Mouse (Mus musculus) stomach, postnatal 0 days (tissue): ENCODE measurements around the gene Qpct. TPM values are rescaled to one million over a fixed set of nuclear protein-coding genes. Genes with fewer than 3 reads are reported as not detected.

Source experiments
- ATAC-seq: fragments of 200-750 bp; cut with Nextera tagmentation; 2 replicates; pipeline ENCODE4 v1.8.0; 2017; ENCODE audit not compliant: low FRiP score, low TSS enrichment
- DNase-seq: peaks from one replicate; pipeline ENCODE4 v3.0.0-alpha.2; 2016; ENCODE audit warnings: low spot score
- H3K27ac ChIP-seq: fragments of 300-500 bp; sonication (generic); replicated peaks from 2 replicates; pipeline ENCODE4 v1.5.1; 2014; ENCODE audit warnings: mild to moderate bottlenecking, control low read depth
- H3K27me3 ChIP-seq: fragments of 300-500 bp; sonication (generic); 2 replicates; pipeline ENCODE4 v1.6.1; 2014; ENCODE audit warnings: low read length; ENCODE audit not compliant: control insufficient read depth, insufficient read depth
- H3K36me3 ChIP-seq: fragments of 300-500 bp; sonication (generic); 2 replicates; pipeline ENCODE4 v1.6.1; 2014; ENCODE audit warnings: low read length, mixed read lengths; ENCODE audit not compliant: control insufficient read depth, insufficient read depth
- H3K4me1 ChIP-seq: fragments of 300-500 bp; sonication (generic); replicated peaks from 2 replicates; pipeline ENCODE4 v1.6.1; 2014; ENCODE audit warnings: antibody characterized with exemption; ENCODE audit not compliant: control insufficient read depth, insufficient read depth
- H3K4me2 ChIP-seq: fragments of 300-500 bp; sonication (generic); replicated peaks from 2 replicates; pipeline ENCODE4 v1.6.1; 2014; ENCODE audit warnings: low read depth, mild to moderate bottlenecking, control low read depth, moderate library complexity
- H3K4me3 ChIP-seq: fragments of 300-500 bp; sonication (generic); 2 replicates; pipeline ENCODE4 v1.5.1; 2014; ENCODE audit warnings: low read depth, low read length, control low read depth
- H3K9ac ChIP-seq: fragments of 300-500 bp; sonication (generic); 2 replicates; pipeline ENCODE4 v1.6.1; 2014; ENCODE audit warnings: mild to moderate bottlenecking, low read length, control low read depth, mixed read lengths
- H3K9me3 ChIP-seq: fragments of 300-500 bp; sonication (generic); 2 replicates; pipeline ENCODE4 v1.6.1; 2016; ENCODE audit warnings: low read length; ENCODE audit not compliant: control insufficient read depth
- CTCF ChIP-seq: IDR thresholded peaks from 2 replicates; pipeline ENCODE4 v1.5.1; 2016; ENCODE audit warnings: antibody characterized with exemption, low read depth, mild to moderate bottlenecking, moderate library complexity
- EP300 ChIP-seq: optimal IDR thresholded peaks from 2 replicates; pipeline ENCODE3; 2016; ENCODE audit warnings: antibody characterized with exemption
- WGBS: fragments of 180-500 bp; shearing (Covaris S2); extraction: QIAGEN DNeasy Blood & Tissue Kit; methylation state at CpG from one replicate; pipeline ENCODE4 v1.1.7; 2014; 5-methylcytosine and 5-hydroxymethylcytosine counted together
- polyA plus RNA-seq: library from polyadenylated mRNA; unstranded; fragments of >200 nt; fragmentation: Nextera tagmentation; extraction: Ambion mirVana; gene quantifications from 2 replicates; pipeline ENCODE4 v1.2.1, GENCODE M21; 2015

The Qpct gene
- polyA plus RNA-seq, 1 experiment from 2014 or later, result 23.6 TPM

GRCm38 (mm10) chr17:79077848-79078146, 26.1 kb downstream of the Qpct start:
- WGBS, result 29% methylated on average over 1 of the region's 1 CpGs
- no peak for TF ChIP-seq CTCF
- no peak for TF ChIP-seq EP300
- H3K9ac ChIP-seq, result no peak overlapping the region
- no peaks in the 10 kb centered on the region for H3K27me3 ChIP-seq
- ATAC-seq (no peak), DNase-seq (no peak)
- H3K4me3 ChIP-seq, result no peak overlapping the region
- H3K9me3 ChIP-seq, result no peaks in the 10 kb centered on the region
- H3K27ac ChIP-seq, result peak overlapping the region; percentile 56
- H3K4me1 ChIP-seq, result 0 out of 2 replicates have a peak, but pooled peaks cover 3% of the 10 kb centered on the region
- no peaks in the 10 kb centered on the region for H3K36me3 ChIP-seq
- H3K4me2 ChIP-seq, result no peak overlapping the region

GRCm38 (mm10) chr17:79078248-79078647, 26.5 kb downstream of the Qpct start:
- Histone ChIP-seq H3K9me3 (no peaks in the 10 kb centered on the region), H3K27me3 (no peaks in the 10 kb centered on the region), H3K27ac (peak overlapping the region; percentile 56; the same call in 1 of the 2 replicates), H3K9ac (no peak overlapping the region), H3K4me2 (no peak overlapping the region), H3K4me3 (no peak overlapping the region), H3K4me1 (0 out of 2 replicates have a peak, but pooled peaks cover 3% of the 10 kb centered on the region), H3K36me3 (no peaks in the 10 kb centered on the region)
- 72% methylated on average over 8 of the region's 8 CpGs for WGBS
- no peak for ATAC-seq
- TF ChIP-seq EP300 (no peak), CTCF (no peak)
- DNase-seq, result no peak

- 19% methylated on average over 1 of the region's 1 CpGs for WGBS
- Histone ChIP-seq H3K27me3 (no peaks in the 10 kb centered on the region), H3K27ac (no peak overlapping the region), H3K4me3 (no peak overlapping the region), H3K4me1 (no peaks in the 10 kb centered on the region), H3K4me2 (no peak overlapping the region), H3K36me3 (no peaks in the 10 kb centered on the region), H3K9me3 (no peaks in the 10 kb centered on the region), H3K9ac (no peak overlapping the region)
- TF ChIP-seq CTCF (no peak), EP300 (no peak)
- DNase-seq, result no peak
- no peak for ATAC-seq
Measured at GRCm38 (mm10) chr17:79091710-79092109, 40.0 kb downstream of the Qpct start.

- no peak overlapping the region for H3K4me3 ChIP-seq
- H3K4me1 ChIP-seq, result no peaks in the 10 kb centered on the region
- 59% methylated on average over 5 of the region's 5 CpGs for WGBS
- H3K9ac ChIP-seq, result no peak overlapping the region
- H3K36me3 ChIP-seq, result no peaks in the 10 kb centered on the region
- TF ChIP-seq CTCF, result no peak
- TF ChIP-seq EP300, result no peak
- DNase-seq, result no peak
- no peaks in the 10 kb centered on the region for H3K9me3 ChIP-seq
- no peak for ATAC-seq
- no peaks in the 10 kb centered on the region for H3K27me3 ChIP-seq
- peak overlapping the region; percentile 1; the same call in 1 of the 2 replicates for H3K27ac ChIP-seq
- no peak overlapping the region for H3K4me2 ChIP-seq
Measured at GRCm38 (mm10) chr17:79093286-79093975, 41.7 kb downstream of the Qpct start.

- H3K27ac ChIP-seq, result no peak overlapping the region
- no peaks in the 10 kb centered on the region for H3K27me3 ChIP-seq
- TF ChIP-seq CTCF (no peak), EP300 (no peak)
- no peaks in the 10 kb centered on the region for H3K4me1 ChIP-seq
- H3K36me3 ChIP-seq, result no peaks in the 10 kb centered on the region
- no peak for ATAC-seq
- DNase-seq, result no peak
- no peak overlapping the region for H3K9ac ChIP-seq
- H3K9me3 ChIP-seq, result no peaks in the 10 kb centered on the region
- no peak overlapping the region for H3K4me3 ChIP-seq
- no peak overlapping the region for H3K4me2 ChIP-seq
- WGBS, result 80% methylated on average over 2 of the region's 2 CpGs
Measured at GRCm38 (mm10) chr17:79095624-79096023, 43.9 kb downstream of the Qpct start.

- Histone ChIP-seq H3K4me2 (no peak overlapping the region), H3K9me3 (no peaks in the 10 kb centered on the region), H3K4me1 (no peaks in the 10 kb centered on the region), H3K4me3 (no peak overlapping the region), H3K9ac (no peak overlapping the region), H3K27me3 (no peaks in the 10 kb centered on the region), H3K27ac (no peak overlapping the region), H3K36me3 (no peaks in the 10 kb centered on the region)
- DNase-seq (no peak), ATAC-seq (no peak)
- TF ChIP-seq CTCF, result no peak
- TF ChIP-seq EP300, result no peak
- 70% methylated on average over 4 of the region's 4 CpGs for WGBS
Measured at GRCm38 (mm10) chr17:79099866-79100265, 48.2 kb downstream of the Qpct start.
